Mouse (Mus musculus) T-helper 2 cell (primary cell): ENCODE measurements around the gene Sstr5.

Experiments used
- in situ Hi-C: fragments of 300-600 bp; cut with MboI, MseI; formaldehyde crosslinking; loops from one replicate; pipeline ENCODE4 v1.15.1; 2025; ENCODE audit warnings: high pct_unique_total_duplicates

Sstr5 gene

GRCm38 (mm10) chr17:25474330-25475077 lies 22.6 kb downstream of the Sstr5 start:
- in situ Hi-C loops: loop anchor here (5.0 to 10.0 kb wide), 2 partner anchors 80 to 223 kb away; no protein-coding TSS in a partner anchor

GRCm38 (mm10) chr17:25472044-25472443 lies 25.0 kb downstream of the Sstr5 start:
- in situ Hi-C loops: loop anchor here (10.0 kb wide), 1 partner anchor 77 kb away; no protein-coding TSS in a partner anchor

DNA sequence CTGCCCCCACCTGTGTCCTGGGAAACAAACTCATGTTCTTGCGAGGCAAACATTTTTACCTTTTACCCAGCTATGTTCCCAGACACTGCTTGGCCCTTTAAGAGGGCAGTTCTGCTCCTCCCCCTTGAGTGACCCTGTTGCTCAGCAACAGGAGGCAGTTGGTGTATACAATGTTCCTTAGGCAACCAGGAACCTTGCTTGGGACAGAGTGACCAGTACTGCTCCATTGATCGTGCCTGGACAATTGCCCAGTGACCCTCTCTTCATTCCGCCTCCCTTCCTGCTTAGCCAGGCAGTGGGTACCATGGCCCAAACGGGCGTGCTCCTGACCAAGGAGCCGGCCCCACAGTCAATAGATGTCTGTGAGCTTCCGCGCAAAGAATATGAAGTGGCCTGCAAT lies 25.7 kb downstream of the Sstr5 start:
- in situ Hi-C loops: loop anchor here (10.0 kb wide), 1 partner anchor 77 kb away; no protein-coding TSS in a partner anchor

DNA sequence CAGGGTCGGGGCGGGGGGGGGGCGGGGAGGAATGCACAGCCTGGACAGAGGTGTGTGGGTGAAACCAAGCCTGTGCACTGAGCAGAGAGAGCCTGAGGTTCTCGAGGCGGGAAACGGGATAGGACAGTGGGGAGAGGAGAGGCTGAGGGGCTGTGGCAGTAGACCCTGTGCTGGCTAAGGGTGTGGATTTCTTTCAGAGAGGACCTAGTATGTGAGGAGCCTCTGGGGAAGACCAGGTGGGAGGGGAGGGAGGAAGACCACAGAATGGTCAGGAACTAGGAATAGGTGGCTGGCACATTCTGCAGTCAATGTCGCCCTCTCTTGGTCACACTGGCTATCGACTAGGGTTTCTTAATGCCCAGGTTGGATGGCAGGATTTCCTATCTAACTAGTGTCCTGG lies 27.3 kb downstream of the Sstr5 start:
- in situ Hi-C loops: loop anchor here (10.0 kb wide), 1 partner anchor 75 kb away; no protein-coding TSS in a partner anchor

DNA sequence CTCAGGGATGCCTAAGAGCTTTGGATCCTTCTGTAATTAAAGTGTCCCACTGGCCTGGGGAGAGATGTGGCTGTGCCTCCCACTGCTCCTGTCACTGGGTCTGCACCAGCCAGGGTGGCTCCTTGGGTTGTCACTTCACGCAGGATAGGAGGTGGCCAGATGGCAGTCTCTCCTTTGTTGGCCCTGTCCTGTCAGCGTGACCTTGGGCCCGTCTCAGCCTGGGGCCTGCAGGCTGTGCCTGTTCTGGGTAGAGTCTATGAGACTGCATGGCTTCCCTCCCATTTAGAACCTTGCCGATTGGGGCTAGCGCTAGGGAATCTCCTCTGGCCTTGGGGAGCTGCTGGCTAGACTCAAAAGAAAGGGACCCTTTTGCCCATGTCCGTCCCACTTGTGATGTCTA lies 28.8 kb downstream of the Sstr5 start:
- in situ Hi-C loops: no loop called here

DNA sequence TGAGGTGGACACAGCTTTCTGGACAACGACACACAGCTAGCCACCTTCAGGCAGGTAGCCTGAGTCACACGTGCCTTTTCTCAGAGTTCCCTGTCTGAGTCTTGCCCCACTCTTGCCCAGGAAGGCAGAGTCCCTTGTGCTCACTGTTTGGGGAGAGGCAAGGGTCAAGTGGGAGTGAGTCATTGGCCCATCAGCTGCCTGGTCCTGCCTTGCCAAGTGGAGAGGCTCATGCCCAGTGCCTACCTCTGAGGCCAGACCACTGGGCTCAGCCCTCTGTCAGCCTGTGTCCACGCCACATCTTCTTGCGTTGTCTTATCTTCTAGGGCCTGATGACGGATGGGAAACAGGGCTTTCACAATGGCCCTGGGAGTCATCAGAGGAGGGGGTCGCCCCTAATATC lies 29.3 kb downstream of the Sstr5 start:
- in situ Hi-C loops: no loop called here

DNA sequence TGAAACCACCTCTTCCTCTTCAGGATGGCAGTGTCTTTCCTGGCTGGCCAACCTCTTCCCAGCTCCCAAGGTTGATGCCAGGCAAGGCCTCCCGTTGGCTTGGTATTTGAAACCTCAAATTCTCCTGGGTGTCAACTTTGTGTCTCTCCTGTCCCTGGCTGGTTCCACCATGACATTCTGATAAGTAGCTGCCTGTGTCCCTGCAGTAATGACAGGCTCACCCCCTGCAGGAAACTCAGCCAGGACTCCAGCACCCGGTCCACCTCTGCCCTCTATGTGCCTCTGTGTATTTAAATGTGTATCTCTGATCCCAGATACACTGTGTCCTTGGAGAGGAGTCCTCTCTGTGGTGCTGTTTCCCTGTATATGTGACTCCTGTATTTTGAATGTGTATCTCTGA lies 30.8 kb downstream of the Sstr5 start:
- in situ Hi-C loops: no loop called here

- in situ Hi-C loops: no loop called here
These were observed 33.0 kb downstream of the Sstr5 start for GRCm38 (mm10) chr17:25464091-25464490.

DNA sequence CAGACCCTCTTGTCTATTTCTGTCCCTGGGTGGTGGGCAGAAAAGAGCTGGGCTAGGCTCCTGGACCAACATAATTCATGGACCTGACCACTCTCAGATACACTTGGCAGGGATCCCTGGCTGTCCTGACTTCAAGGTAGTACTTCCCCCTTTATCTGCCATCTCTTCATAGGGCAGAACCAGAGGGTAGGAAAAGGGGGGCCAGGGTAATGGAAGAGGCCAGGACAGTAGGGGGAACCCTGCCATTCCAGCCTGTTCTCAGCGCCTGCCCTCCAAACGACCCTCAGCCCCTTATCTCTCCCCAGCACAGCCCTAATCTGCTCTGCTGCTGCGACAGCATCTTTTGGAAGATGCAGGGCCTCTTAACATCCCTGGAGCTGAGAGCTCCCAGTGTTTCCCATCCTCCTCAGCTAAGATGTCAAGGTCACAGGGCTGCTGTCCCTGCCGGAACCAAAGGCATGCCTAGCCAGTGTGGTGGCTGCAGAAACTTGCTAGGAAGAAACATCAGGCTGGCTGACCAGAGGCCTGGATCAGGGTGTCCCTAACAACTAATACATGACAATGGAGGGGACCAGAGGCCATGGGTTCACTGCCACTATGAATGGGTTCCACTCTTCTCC lies 33.7 kb downstream of the Sstr5 start:
- in situ Hi-C loops: no loop called here

DNA sequence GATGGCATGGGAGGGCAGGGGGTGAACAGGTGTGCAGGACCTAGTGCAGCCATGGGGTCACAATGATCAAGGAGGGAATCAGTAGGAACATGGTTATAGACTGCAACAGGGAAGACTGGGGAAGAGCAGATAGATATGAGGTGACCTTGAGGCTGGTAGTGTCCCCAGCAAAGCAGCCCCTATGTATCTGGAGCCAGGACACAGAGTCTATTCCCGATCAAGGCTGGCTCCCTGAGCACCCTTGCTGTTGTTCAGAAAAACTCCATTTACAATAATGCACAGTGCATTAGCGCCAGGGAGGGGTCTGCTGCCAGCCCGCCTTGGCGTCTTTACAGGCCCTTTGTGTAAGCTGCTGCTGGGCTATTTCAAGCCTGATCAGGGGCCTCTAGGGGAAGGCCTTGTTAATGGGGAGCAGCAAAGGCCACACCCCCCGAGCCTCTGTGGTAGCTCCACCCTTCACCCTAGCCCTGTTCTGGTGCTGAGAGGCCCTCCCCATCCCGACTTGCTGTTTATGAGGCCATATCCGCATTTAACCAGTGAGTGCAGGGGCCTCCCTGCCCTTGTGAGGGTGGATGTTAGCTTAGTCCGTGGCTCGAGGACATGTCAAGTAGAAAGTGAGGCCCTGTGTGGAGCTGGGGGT lies 34.7 kb downstream of the Sstr5 start:
- in situ Hi-C loops: no loop called here

DNA sequence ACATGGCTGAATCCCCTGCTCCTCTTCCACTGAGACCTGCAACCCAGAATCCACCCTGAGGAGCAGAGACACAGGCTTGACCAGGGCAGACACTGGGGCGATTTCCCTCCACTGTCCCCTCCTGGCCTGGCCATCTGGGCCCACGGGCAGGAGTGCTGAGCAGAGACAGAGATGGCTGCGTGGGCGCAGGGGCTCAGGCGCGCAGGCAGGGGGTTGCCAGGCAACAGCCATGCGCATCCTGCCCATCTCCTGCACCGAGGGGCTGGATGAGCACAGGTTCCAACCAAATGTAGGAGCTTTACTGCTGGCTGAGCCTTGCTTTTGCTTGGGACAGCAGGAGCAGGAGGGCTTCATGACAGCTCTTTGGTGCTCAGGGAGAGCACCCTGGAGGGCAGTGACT lies 40.5 kb downstream of the Sstr5 start:
- in situ Hi-C loops: no loop called here

GRCm38 (mm10) chr17:25454272-25454671 lies 42.8 kb downstream of the Sstr5 start, which contains the start of gene Tekt4:
Gene Tekt4, plus strand, starts transcription at chr17:25454615.
- in situ Hi-C loops: no loop called here

DNA sequence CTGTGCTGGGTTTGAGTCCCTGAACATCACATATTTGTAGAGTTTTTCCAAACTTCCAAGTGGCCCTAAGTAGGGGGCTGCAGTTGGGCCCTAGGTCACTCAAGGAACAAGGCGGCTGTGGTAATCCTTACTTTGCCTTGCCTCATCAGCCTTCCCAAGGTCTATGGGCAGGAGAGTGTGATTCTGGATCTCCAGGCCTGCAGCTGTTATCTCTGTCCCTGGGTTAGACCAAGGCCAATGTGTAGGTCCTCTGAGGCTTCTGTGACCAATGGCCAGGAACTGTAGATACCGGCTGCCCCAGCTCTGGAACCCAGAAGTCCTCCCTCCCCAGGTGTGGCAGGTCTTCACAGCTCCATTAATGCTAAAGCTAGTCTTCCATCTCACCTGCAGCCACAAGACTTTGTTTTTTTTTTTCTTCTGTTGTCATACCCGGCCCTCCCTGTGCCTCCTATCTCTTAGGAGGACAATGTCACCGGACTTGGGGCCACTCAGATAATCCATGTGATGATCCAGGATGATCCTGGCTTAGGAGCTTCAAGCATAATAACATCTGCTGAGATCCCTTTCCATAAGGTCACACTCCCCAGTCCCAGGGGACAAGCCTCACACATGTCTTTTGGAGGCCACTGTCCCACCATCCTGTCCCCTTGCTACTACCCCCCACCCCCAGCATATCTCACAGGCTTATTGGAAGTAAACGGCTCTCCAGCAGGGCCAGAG lies 44.7 kb downstream of the Sstr5 start:
- in situ Hi-C loops: no loop called here

DNA sequence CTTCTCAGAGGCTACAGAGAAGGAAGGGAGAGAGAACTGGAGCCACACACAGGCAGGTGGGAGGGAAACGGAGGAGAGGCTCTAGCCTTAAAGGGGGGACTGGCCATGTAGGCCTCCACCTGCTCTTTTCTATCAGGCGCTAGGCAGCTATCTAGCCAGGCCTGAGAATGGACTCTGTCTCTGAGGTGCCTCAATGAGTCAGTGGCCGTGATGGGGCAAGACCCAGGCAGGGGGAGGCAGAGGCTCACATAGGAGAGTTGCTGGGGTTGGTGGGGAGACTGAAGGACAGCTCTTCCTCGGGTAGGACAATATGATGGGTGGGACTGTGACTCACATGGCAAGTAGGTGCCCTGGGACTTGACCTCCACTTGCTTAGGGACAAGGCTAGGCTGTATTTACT lies 46.8 kb downstream of the Sstr5 start:
- in situ Hi-C loops: no loop called here

DNA sequence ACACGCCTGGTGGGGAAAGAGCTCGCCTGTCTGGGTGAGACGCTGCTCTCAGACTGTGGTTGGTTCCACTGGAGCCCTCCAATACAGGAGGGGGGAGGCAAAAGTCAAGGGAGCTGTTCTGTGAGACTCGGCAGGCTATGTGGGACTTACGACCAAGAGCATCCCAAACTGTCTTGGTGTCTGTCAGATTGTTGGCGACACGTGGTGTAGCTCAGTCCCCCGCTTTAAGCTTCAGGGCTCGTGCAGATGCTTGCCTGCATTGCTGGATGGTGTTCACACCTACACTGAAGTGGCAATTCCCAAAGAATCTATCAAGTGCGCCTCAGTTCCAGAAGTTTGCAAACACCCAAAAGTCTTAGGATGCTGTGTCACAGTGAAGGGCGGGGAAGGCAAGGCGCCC lies 49.2 kb downstream of the Sstr5 start:
- in situ Hi-C loops: no loop called here

DNA sequence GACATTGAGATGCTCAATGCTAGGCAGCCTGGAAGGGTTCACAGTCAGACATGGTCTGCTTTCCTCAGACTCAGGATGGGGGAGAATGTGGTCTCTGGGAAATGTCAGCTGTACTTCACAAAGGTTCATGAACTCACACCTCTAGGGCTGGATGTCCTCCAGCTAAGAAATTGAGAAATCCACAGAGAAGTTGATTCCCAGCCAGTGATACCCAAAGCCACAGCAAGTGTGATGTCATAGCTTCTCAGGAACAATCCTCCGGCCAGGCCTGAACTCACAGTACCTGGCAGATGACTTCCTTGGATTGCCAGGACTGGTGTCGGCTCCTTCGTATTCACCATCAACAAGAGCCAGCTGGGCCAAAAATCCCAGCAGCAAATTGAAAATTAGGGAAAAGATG lies 51.2 kb downstream of the Sstr5 start:
- in situ Hi-C loops: no loop called here

- in situ Hi-C loops: no loop called here
These were observed 52.0 kb downstream of the Sstr5 start for GRCm38 (mm10) chr17:25445074-25445473.

DNA sequence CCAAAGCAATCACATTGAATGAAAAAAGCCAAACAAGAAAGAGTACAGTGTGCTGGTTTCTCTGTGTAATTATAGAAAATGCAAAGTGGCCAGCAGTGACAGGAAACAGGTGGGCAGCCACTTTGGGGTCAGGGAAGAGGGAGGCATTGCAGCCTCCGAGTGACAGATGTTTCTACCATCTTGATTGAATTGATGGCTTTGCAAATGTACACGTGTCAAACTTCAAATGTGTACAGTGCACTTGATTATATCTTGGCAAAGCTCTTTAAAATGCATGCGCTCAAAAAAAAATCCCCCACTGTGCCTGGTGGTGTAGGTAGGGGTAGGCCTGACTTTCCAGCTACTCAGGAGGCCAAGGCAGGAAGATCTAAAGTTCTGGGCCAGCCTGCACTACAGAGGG lies 54.2 kb downstream of the Sstr5 start:
- in situ Hi-C loops: no loop called here

GRCm38 (mm10) chr17:25441417-25441816 lies 55.7 kb downstream of the Sstr5 start:
- in situ Hi-C loops: no loop called here
